Mouse (Mus musculus): ENCODE data around the gene Rnf144b. TPM values are rescaled to one million over a fixed set of nuclear protein-coding genes. Genes with fewer than 3 reads are reported as not detected.

Rnf144b gene
- polyA plus RNA-seq, 1 experiment from 2014 or later, result 1.6 TPM

- 89% methylated on average over 2 of the region's 2 CpGs for WGBS
- DNase-seq (ENCODE audit: low spot score), result no peak
Measured at GRCm38 (mm10) chr13:47165261-47165660, 42.8 kb downstream of the Rnf144b start.

GRCm38 (mm10) chr13:47168484-47168883 lies 46.0 kb downstream of the Rnf144b start:
- no peak overlapping the region for H3K27ac ChIP-seq
- no peak overlapping the region for H3K4me2 ChIP-seq (ENCODE audit: low read length)
- H3K9ac ChIP-seq (ENCODE audit: low read depth, low read length), result no peak overlapping the region
- WGBS, result 66% methylated on average over 11 of the region's 11 CpGs
- no peak for TF ChIP-seq CTCF (IDR thresholded peaks at IDR 0.05; ENCODE audit: low read depth)
- no peaks in the 10 kb centered on the region for H3K4me1 ChIP-seq (replicated peaks; ENCODE audit: insufficient read depth, low read length)
- DNase-seq (ENCODE audit: low spot score) (no peak), ATAC-seq (replicated peaks; ENCODE audit: low FRiP score, low read depth) (no peak)
- no peaks in the 10 kb centered on the region for H3K27me3 ChIP-seq (ENCODE audit: insufficient read depth, low read length)
- no peaks in the 10 kb centered on the region for H3K9me3 ChIP-seq (replicated peaks; ENCODE audit: low read length)
- H3K4me3 ChIP-seq (replicated peaks; ENCODE audit: low read depth, low read length), result no peak overlapping the region
- H3K36me3 ChIP-seq (ENCODE audit: insufficient read depth, low read length), result no peaks in the 10 kb centered on the region

More at GRCm38 (mm10) chr13:47165261-47165660, 42.8 kb downstream of the Rnf144b start:
- no peak for ATAC-seq (replicated peaks; ENCODE audit: low FRiP score, low read depth)
- Histone ChIP-seq H3K4me3 (replicated peaks; ENCODE audit: low read depth, low read length) (no peak overlapping the region), H3K36me3 (ENCODE audit: insufficient read depth, low read length) (no peaks in the 10 kb centered on the region), H3K27ac (no peak overlapping the region), H3K9me3 (replicated peaks; ENCODE audit: low read length) (no peaks in the 10 kb centered on the region), H3K4me2 (ENCODE audit: low read length) (no peak overlapping the region), H3K4me1 (replicated peaks; ENCODE audit: insufficient read depth, low read length) (no peaks in the 10 kb centered on the region), H3K9ac (ENCODE audit: low read depth, low read length) (no peak overlapping the region), H3K27me3 (ENCODE audit: insufficient read depth, low read length) (no peaks in the 10 kb centered on the region)
- no peak for TF ChIP-seq CTCF (IDR thresholded peaks at IDR 0.05; ENCODE audit: low read depth)

- Histone ChIP-seq H3K9me3 (replicated peaks; ENCODE audit: low read length) (no peaks in the 10 kb centered on the region), H3K27me3 (ENCODE audit: insufficient read depth, low read length) (no peaks in the 10 kb centered on the region), H3K9ac (ENCODE audit: low read depth, low read length) (no peak overlapping the region), H3K27ac (no peak overlapping the region), H3K4me1 (replicated peaks; ENCODE audit: insufficient read depth, low read length) (no peaks in the 10 kb centered on the region), H3K4me3 (replicated peaks; ENCODE audit: low read depth, low read length) (no peak overlapping the region), H3K4me2 (ENCODE audit: low read length) (no peak overlapping the region), H3K36me3 (ENCODE audit: insufficient read depth, low read length) (no peaks in the 10 kb centered on the region)
- DNase-seq (ENCODE audit: low spot score) (no peak), ATAC-seq (replicated peaks; ENCODE audit: low FRiP score, low read depth) (no peak)
- TF ChIP-seq CTCF (IDR thresholded peaks at IDR 0.05; ENCODE audit: low read depth), result no peak
- WGBS, result 66% methylated on average over 4 of the region's 4 CpGs
Measured at GRCm38 (mm10) chr13:47170026-47170425, 47.6 kb downstream of the Rnf144b start.

- no peak for ATAC-seq (replicated peaks; ENCODE audit: low FRiP score, low read depth)
- no peaks in the 10 kb centered on the region for H3K9me3 ChIP-seq (replicated peaks; ENCODE audit: low read length)
- H3K4me2 ChIP-seq (ENCODE audit: low read length), result no peak overlapping the region
- WGBS, result 73% methylated on average over 13 of the region's 13 CpGs
- no peak overlapping the region for H3K4me3 ChIP-seq (replicated peaks; ENCODE audit: low read depth, low read length)
- H3K27ac ChIP-seq, result no peak overlapping the region
- no peak for TF ChIP-seq CTCF (IDR thresholded peaks at IDR 0.05; ENCODE audit: low read depth)
- DNase-seq (ENCODE audit: low spot score), result no peak
- no peaks in the 10 kb centered on the region for H3K27me3 ChIP-seq (ENCODE audit: insufficient read depth, low read length)
- H3K9ac ChIP-seq (ENCODE audit: low read depth, low read length), result no peak overlapping the region
- no peaks in the 10 kb centered on the region for H3K36me3 ChIP-seq (ENCODE audit: insufficient read depth, low read length)
- H3K4me1 ChIP-seq (replicated peaks; ENCODE audit: insufficient read depth, low read length), result no peaks in the 10 kb centered on the region
Measured at GRCm38 (mm10) chr13:47170811-47171555, 48.5 kb downstream of the Rnf144b start.

GRCm38 (mm10) chr13:47172891-47173290 lies 50.4 kb downstream of the Rnf144b start:
- Histone ChIP-seq H3K9ac (ENCODE audit: low read depth, low read length) (no peak overlapping the region), H3K4me2 (ENCODE audit: low read length) (no peak overlapping the region), H3K4me1 (replicated peaks; ENCODE audit: insufficient read depth, low read length) (no peaks in the 10 kb centered on the region), H3K4me3 (replicated peaks; ENCODE audit: low read depth, low read length) (no peak overlapping the region), H3K27ac (no peak overlapping the region), H3K9me3 (replicated peaks; ENCODE audit: low read length) (no peaks in the 10 kb centered on the region), H3K36me3 (ENCODE audit: insufficient read depth, low read length) (no peaks in the 10 kb centered on the region), H3K27me3 (ENCODE audit: insufficient read depth, low read length) (no peaks in the 10 kb centered on the region)
- no peak for TF ChIP-seq CTCF (IDR thresholded peaks at IDR 0.05; ENCODE audit: low read depth)
- WGBS, result 71% methylated on average over 10 of the region's 10 CpGs
- DNase-seq (ENCODE audit: low spot score) (no peak), ATAC-seq (replicated peaks; ENCODE audit: low FRiP score, low read depth) (no peak)

- Histone ChIP-seq H3K4me3 (replicated peaks; ENCODE audit: low read depth, low read length) (no peak overlapping the region), H3K36me3 (ENCODE audit: insufficient read depth, low read length) (no peaks in the 10 kb centered on the region), H3K27ac (no peak overlapping the region), H3K9ac (ENCODE audit: low read depth, low read length) (no peak overlapping the region), H3K4me1 (replicated peaks; ENCODE audit: insufficient read depth, low read length) (no peaks in the 10 kb centered on the region), H3K27me3 (ENCODE audit: insufficient read depth, low read length) (no peaks in the 10 kb centered on the region), H3K9me3 (replicated peaks; ENCODE audit: low read length) (no peaks in the 10 kb centered on the region), H3K4me2 (ENCODE audit: low read length) (no peak overlapping the region)
- no peak for DNase-seq (ENCODE audit: low spot score)
- ATAC-seq (replicated peaks; ENCODE audit: low FRiP score, low read depth), result no peak
- TF ChIP-seq CTCF (IDR thresholded peaks at IDR 0.05; ENCODE audit: low read depth), result no peak
- 56% methylated on average over 8 of the region's 8 CpGs for WGBS
Measured at GRCm38 (mm10) chr13:47178182-47178581, 55.7 kb downstream of the Rnf144b start.
